Mouse (Mus musculus) ES-Bruce4 (cell line): ENCODE results near the gene Mecom.

Experiments used
- CTCF ChIP-seq: IDR thresholded peaks from one replicate; pipeline ENCODE4 v1.8.1; 2011; ENCODE audit warnings: low read depth, low read length
- POLR2A ChIP-seq: IDR thresholded peaks from one replicate; pipeline ENCODE4 v1.8.1; 2011; ENCODE audit warnings: low read length; ENCODE audit not compliant: insufficient read depth

- TF ChIP-seq CTCF (no peak), POLR2A (no peak)
Observed at GRCm38 (mm10) chr3:30245950-30246349, 301.9 kb downstream of the Mecom start.
